ENCODE assay signal across 28 mouse cellular contexts in the genomic region with DNA sequence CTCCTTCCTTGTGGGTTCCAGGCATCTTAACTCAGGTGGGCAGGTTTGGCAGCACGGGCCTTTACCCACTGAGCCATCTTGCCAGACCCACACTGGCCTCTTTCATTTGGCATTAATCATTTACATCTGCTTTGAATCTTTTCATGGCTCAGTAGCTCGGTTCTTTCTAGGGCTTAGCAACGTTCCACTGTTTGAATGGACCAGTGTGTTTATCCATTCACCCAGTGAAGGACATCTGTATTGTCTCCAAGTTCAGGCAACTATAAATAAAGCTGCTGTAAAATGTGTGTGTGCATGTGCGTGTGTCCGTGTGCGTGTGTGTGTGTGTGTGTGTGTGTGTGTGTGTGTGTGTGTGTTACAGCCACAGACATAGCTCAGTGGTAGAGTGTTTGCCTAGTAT. TPM values are rescaled to one million over a fixed set of nuclear protein-coding genes. Genes with fewer than 3 reads are reported as not detected.
DNase-seq lines count a peak whose midpoint lies in the region; ATAC-seq and TF ChIP-seq lines count a peak whose summit lies in the region.
"Had no signal": no experiment of that assay in that cellular context is flagged by ENCODE, and none has a peak within 500 bp of the region (broad histone marks: within the 10 kb centered on the region; RNA-seq: fewer than 3 reads in every experiment).

No protein-coding gene starts in this region.

- no peak overlapping the region for H3K27ac ChIP-seq in hindbrain, postnatal 0 days
- H3K27ac ChIP-seq in hindbrain, embryonic 14.5 days = no peak overlapping the region
- no peak overlapping the region for H3K27ac ChIP-seq in forebrain, embryonic 16.5 days (ENCODE audit: low read length)
- no peak overlapping the region for H3K27ac ChIP-seq in cerebellum, adult 2 months (ENCODE audit: insufficient read depth, low read length)
- H3K27ac ChIP-seq: embryonic facial prominence, embryonic 13.5 days; hindbrain, embryonic 15.5 days; limb, embryonic 10.5 days; liver, embryonic 15.5 days had no signal

- TF ChIP-seq POLR2A in cerebellum, adult 2 months (IDR thresholded peaks at IDR 0.05; ENCODE audit: borderline replicate concordance, insufficient read depth, low read length) = no peak

- H3K9me3 ChIP-seq in hindbrain, postnatal 0 days (ENCODE audit: low read length) = no peaks in the 10 kb centered on the region
- no peaks in the 10 kb centered on the region for H3K9me3 ChIP-seq in hindbrain, embryonic 14.5 days (ENCODE audit: control insufficient read depth, low read length)
- H3K9me3 ChIP-seq in forebrain, embryonic 16.5 days (ENCODE audit: control insufficient read depth, low read length) = no peaks in the 10 kb centered on the region
- H3K9me3 ChIP-seq: embryonic facial prominence, embryonic 13.5 days; hindbrain, embryonic 15.5 days; limb, embryonic 10.5 days; liver, embryonic 15.5 days had no signal

- no peak overlapping the region for H3K4me3 ChIP-seq in hindbrain, postnatal 0 days (ENCODE audit: low read length)
- H3K4me3 ChIP-seq in hindbrain, embryonic 14.5 days (replicated peaks; ENCODE audit: low read length) = no peak overlapping the region
- no peak overlapping the region for H3K4me3 ChIP-seq in forebrain, embryonic 16.5 days (replicated peaks; ENCODE audit: low read length)
- H3K4me3 ChIP-seq in cerebellum, adult 2 months (replicated peaks; ENCODE audit: insufficient read depth, low read depth, low read length) = no peak overlapping the region
- H3K4me3 ChIP-seq: embryonic facial prominence, embryonic 13.5 days; erythroblast, embryonic 14.5 days; hindbrain, embryonic 15.5 days; limb, embryonic 10.5 days; liver, embryonic 15.5 days had no signal

- no peaks in the 10 kb centered on the region for H3K27me3 ChIP-seq in hindbrain, postnatal 0 days (ENCODE audit: insufficient read depth, low read length)
- H3K27me3 ChIP-seq in hindbrain, embryonic 14.5 days (ENCODE audit: control insufficient read depth, insufficient read depth, low read length) = no peaks in the 10 kb centered on the region
- peaks cover 2% of the 10 kb centered on the region; the same call in 1 of the 2 replicates for H3K27me3 ChIP-seq in forebrain, embryonic 16.5 days (replicated peaks; ENCODE audit: control insufficient read depth, insufficient read depth, low read length)
- no peaks in the 10 kb centered on the region for H3K27me3 ChIP-seq in cerebellum, adult 2 months (ENCODE audit: control insufficient read depth, insufficient read depth, low read length)
- H3K27me3 ChIP-seq: hindbrain, embryonic 15.5 days had no signal

- no peak overlapping the region for H3K4me2 ChIP-seq in hindbrain, postnatal 0 days (ENCODE audit: low read depth, low read length)
- H3K4me2 ChIP-seq in hindbrain, embryonic 14.5 days (replicated peaks) = no peak overlapping the region
- H3K4me2 ChIP-seq in forebrain, embryonic 16.5 days (ENCODE audit: low read length) = no peak overlapping the region
- H3K4me2 ChIP-seq: embryonic facial prominence, embryonic 13.5 days; hindbrain, embryonic 15.5 days; liver, embryonic 15.5 days; midbrain, embryonic 11.5 days had no signal

- ATAC-seq in hindbrain, postnatal 0 days = peak; percentile 36
- ATAC-seq in hindbrain, embryonic 14.5 days (ENCODE audit: low FRiP score) = no peak
- peak; percentile 69 for ATAC-seq in forebrain, embryonic 16.5 days
- ATAC-seq: CD4-positive, CD25-positive, alpha-beta regulatory T cell, adult 4 months; intestine, embryonic 16.5 days had no signal

- H3K9ac ChIP-seq in hindbrain, postnatal 0 days (replicated peaks; ENCODE audit: low read length) = no peak overlapping the region
- no peak overlapping the region for H3K9ac ChIP-seq in hindbrain, embryonic 14.5 days
- H3K9ac ChIP-seq in forebrain, embryonic 16.5 days (replicated peaks; ENCODE audit: low read depth, low read length) = no peak overlapping the region
- H3K9ac ChIP-seq: embryonic facial prominence, embryonic 13.5 days; hindbrain, embryonic 15.5 days; liver, embryonic 15.5 days had no signal

- no peak for DNase-seq in hindbrain, postnatal 0 days (ENCODE audit: low spot score)
- no peak for DNase-seq in hindbrain, embryonic 14.5 days (ENCODE audit: low spot score)
- DNase-seq in retina, postnatal 1 day = peak; percentile 88
- DNase-seq in retina, embryonic 14.5 days (ENCODE audit: low spot score) = no peak
- no peak for DNase-seq in cerebellum, adult 2 months
- DNase-seq in lung, postnatal 25 days (ENCODE audit: low spot score) = no peak
- no peak for DNase-seq in lung, postnatal 10 days
- DNase-seq: adrenal gland, adult 2 months; cerebellum, adult 18-20 months; cerebellum, postnatal 25 days; heart, postnatal 4 days; liver; thymus, postnatal 14 days had no signal

- no peak for TF ChIP-seq CTCF in hindbrain, postnatal 0 days (IDR thresholded peaks at IDR 0.05; ENCODE audit: low read depth)
- no peak for TF ChIP-seq CTCF in cerebellum, adult 2 months (IDR thresholded peaks at IDR 0.05; ENCODE audit: borderline replicate concordance, insufficient read depth, low read depth, low read length)

- no peaks in the 10 kb centered on the region for H3K36me3 ChIP-seq in hindbrain, postnatal 0 days (ENCODE audit: insufficient read depth, low read length)
- H3K36me3 ChIP-seq in hindbrain, embryonic 14.5 days (replicated peaks; ENCODE audit: control insufficient read depth, insufficient read depth) = no peaks in the 10 kb centered on the region
- H3K36me3 ChIP-seq in forebrain, embryonic 16.5 days (ENCODE audit: control insufficient read depth, insufficient read depth) = no peaks in the 10 kb centered on the region
- H3K36me3 ChIP-seq: embryonic facial prominence, embryonic 13.5 days; hindbrain, embryonic 15.5 days; limb, embryonic 10.5 days; liver, embryonic 15.5 days had no signal

- WGBS in hindbrain, postnatal 0 days = 44% methylated on average over 6 of the region's 6 CpGs
- WGBS in hindbrain, embryonic 14.5 days = 42% methylated on average over 6 of the region's 6 CpGs
- WGBS in forebrain, embryonic 16.5 days = 28% methylated on average over 6 of the region's 6 CpGs
- WGBS in cerebellum, adult 2 months = 71% methylated on average over 6 of the region's 6 CpGs

- H3K4me1 ChIP-seq in hindbrain, postnatal 0 days (ENCODE audit: insufficient read depth, low read length) = peaks cover 8% of the 10 kb centered on the region; the same call in 1 of the 2 replicates
- peaks cover 9% of the 10 kb centered on the region; the same call in 1 of the 2 replicates for H3K4me1 ChIP-seq in hindbrain, embryonic 14.5 days (replicated peaks; ENCODE audit: control insufficient read depth, insufficient read depth, low read length)
- peaks cover 10% of the 10 kb centered on the region for H3K4me1 ChIP-seq in forebrain, embryonic 16.5 days (replicated peaks; ENCODE audit: control insufficient read depth, insufficient read depth, low read length)
- peaks cover 10% of the 10 kb centered on the region; the same call in 1 of the 2 replicates for H3K4me1 ChIP-seq in cerebellum, adult 2 months (ENCODE audit: control insufficient read depth, insufficient read depth, low read length)

RNA-seq across cellular contexts. Expression of a gene that starts 2.5 kb away (rescaled TPM):
- total RNA-seq in hindbrain, postnatal 0 days (2014; rRNA removed) = 3.7 TPM in 1 of 2 replicates, not detected in the other
- polyA plus RNA-seq in hindbrain, postnatal 0 days (2015; fragmentation: Nextera tagmentation; extraction: Ambion mirVana) = 7.6 and 9.9 TPM in 2 replicates
- polyA plus RNA-seq in hindbrain, embryonic 14.5 days (2014; fragmentation: Nextera tagmentation; extraction: Ambion mirVana) = 3.2 and 4.1 TPM in 2 replicates
- polyA plus RNA-seq in forebrain, embryonic 16.5 days (2015; fragmentation: Nextera tagmentation; extraction: Ambion mirVana) = 0.55 and 2.0 TPM in 2 replicates
- polyA plus RNA-seq in cerebellum, adult 2 months (2012; rRNA removed) = 0.70 and 1.0 TPM in 2 replicates
- total RNA-seq: adrenal gland, adult 2 months; gastrocnemius, adult 8-10 months; heart, postnatal 4 days; layer of hippocampus, adult 18-20 months; layer of hippocampus, postnatal 14 days; megakaryocyte progenitor cell, adult 5-6 weeks; monocyte, adult 5-6 weeks; neutrophil, adult 5-6 weeks had no signal
- polyA plus RNA-seq: CD4-positive, CD25-positive, alpha-beta regulatory T cell, adult 4 months; erythroblast, embryonic 14.5 days had no signal

RNA-seq across cellular contexts. Expression of a gene that starts 4.9 kb away (rescaled TPM):
- total RNA-seq in hindbrain, postnatal 0 days (2014; rRNA removed) = not detected in 2 replicates
- polyA plus RNA-seq in hindbrain, postnatal 0 days (2015; fragmentation: Nextera tagmentation; extraction: Ambion mirVana) = 0.23 TPM in 1 of 2 replicates, not detected in the other
- polyA plus RNA-seq in hindbrain, embryonic 14.5 days (2014; fragmentation: Nextera tagmentation; extraction: Ambion mirVana) = not detected in 2 replicates
- polyA plus RNA-seq in forebrain, embryonic 16.5 days (2015; fragmentation: Nextera tagmentation; extraction: Ambion mirVana) = not detected in 2 replicates
- polyA plus RNA-seq in cerebellum, adult 2 months (2012; rRNA removed) = 0.07 TPM in 1 of 2 replicates, not detected in the other
- total RNA-seq: gastrocnemius, adult 8-10 months; heart, postnatal 4 days; layer of hippocampus, adult 18-20 months; layer of hippocampus, postnatal 14 days; megakaryocyte progenitor cell, adult 5-6 weeks; monocyte, adult 5-6 weeks; neutrophil, adult 5-6 weeks had no signal
- polyA plus RNA-seq: CD4-positive, CD25-positive, alpha-beta regulatory T cell, adult 4 months; embryonic facial prominence, embryonic 13.5 days; erythroblast, embryonic 14.5 days; hindbrain, embryonic 15.5 days; limb, embryonic 10.5 days; midbrain, embryonic 11.5 days had no signal

RNA-seq across cellular contexts. Expression of a gene that starts 10.4 kb away (rescaled TPM):
- total RNA-seq in hindbrain, postnatal 0 days (2014; rRNA removed) = 0.54 and 0.94 TPM in 2 replicates
- polyA plus RNA-seq in hindbrain, postnatal 0 days (2015; fragmentation: Nextera tagmentation; extraction: Ambion mirVana) = 0.73 and 0.79 TPM in 2 replicates
- 0.65 and 0.88 TPM in 2 replicates for polyA plus RNA-seq in hindbrain, embryonic 14.5 days (2014; fragmentation: Nextera tagmentation; extraction: Ambion mirVana)
- polyA plus RNA-seq in forebrain, embryonic 16.5 days (2015; fragmentation: Nextera tagmentation; extraction: Ambion mirVana) = 0.47 and 0.52 TPM in 2 replicates
- polyA plus RNA-seq in cerebellum, adult 2 months (2012; rRNA removed) = 0.49 and 0.76 TPM in 2 replicates
- total RNA-seq: gastrocnemius, adult 8-10 months; heart, postnatal 4 days; layer of hippocampus, adult 18-20 months; megakaryocyte progenitor cell, adult 5-6 weeks; monocyte, adult 5-6 weeks; neutrophil, adult 5-6 weeks had no signal
- polyA plus RNA-seq: CD4-positive, CD25-positive, alpha-beta regulatory T cell, adult 4 months; erythroblast, embryonic 14.5 days; liver, embryonic 15.5 days had no signal

RNA-seq across cellular contexts. Expression of a gene that starts 15.2 kb away (rescaled TPM):
- total RNA-seq in hindbrain, postnatal 0 days (2014; rRNA removed) = 3.9 and 7.0 TPM in 2 replicates
- polyA plus RNA-seq in hindbrain, postnatal 0 days (2015; fragmentation: Nextera tagmentation; extraction: Ambion mirVana) = 3.3 and 5.5 TPM in 2 replicates
- polyA plus RNA-seq in hindbrain, embryonic 14.5 days (2014; fragmentation: Nextera tagmentation; extraction: Ambion mirVana) = 1.4 and 1.6 TPM in 2 replicates
- polyA plus RNA-seq in forebrain, embryonic 16.5 days (2015; fragmentation: Nextera tagmentation; extraction: Ambion mirVana) = 0.76 and 1.9 TPM in 2 replicates
- polyA plus RNA-seq in cerebellum, adult 2 months (2012; rRNA removed) = 4.7 and 5.6 TPM in 2 replicates

RNA-seq across cellular contexts. Expression of a gene that starts 46.0 kb away (rescaled TPM):
- 218 and 220 TPM in 2 replicates for total RNA-seq in hindbrain, postnatal 0 days (2014; rRNA removed)
- polyA plus RNA-seq in hindbrain, postnatal 0 days (2015; fragmentation: Nextera tagmentation; extraction: Ambion mirVana) = 200 and 237 TPM in 2 replicates
- polyA plus RNA-seq in hindbrain, embryonic 14.5 days (2014; fragmentation: Nextera tagmentation; extraction: Ambion mirVana) = 187 TPM in 2 replicates
- polyA plus RNA-seq in forebrain, embryonic 16.5 days (2015; fragmentation: Nextera tagmentation; extraction: Ambion mirVana) = 144 and 164 TPM in 2 replicates
- 47.5 and 49.3 TPM in 2 replicates for polyA plus RNA-seq in cerebellum, adult 2 months (2012; rRNA removed)
